Mouse (Mus musculus) lung, postnatal 10 days (tissue): ENCODE results near the gene Rgp1.

Experiments
- DNase-seq: peaks from one replicate; pipeline ENCODE4 v3.0.0; 2021

Rgp1 gene

DNA sequence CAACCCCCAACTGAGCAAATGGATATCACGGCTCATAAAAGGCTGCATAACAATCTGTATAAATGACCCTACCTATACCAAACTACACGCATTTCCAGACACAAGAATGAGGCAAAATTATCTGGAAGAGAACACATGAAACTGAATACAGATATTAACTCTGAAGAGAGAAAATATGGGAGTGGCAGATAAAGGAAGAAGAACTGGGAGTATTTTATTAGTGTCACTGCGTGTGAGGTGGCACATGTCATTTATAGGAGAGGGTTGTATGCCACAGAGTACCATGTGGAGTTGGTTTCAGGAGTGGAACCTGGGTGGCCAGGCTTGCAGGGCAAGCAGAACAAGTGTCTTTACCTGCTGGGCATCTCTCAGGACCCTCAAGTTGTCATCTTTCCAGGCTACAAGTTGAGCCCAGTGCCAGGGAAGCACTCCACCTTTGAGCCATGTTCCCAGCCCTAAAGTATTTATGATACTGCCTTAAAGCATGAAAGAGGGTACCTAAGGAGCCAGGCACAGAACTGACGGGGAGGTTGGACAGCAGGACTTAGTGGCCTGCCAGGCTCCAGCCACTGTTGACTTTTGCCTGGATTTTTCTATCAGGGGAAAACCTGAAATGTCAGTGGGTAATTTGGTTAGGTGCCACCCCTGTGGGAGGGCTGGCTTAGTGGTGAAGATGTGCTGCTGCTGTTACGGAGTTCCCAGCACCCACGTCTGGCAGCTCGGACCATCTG, 20.3 kb downstream of the Rgp1 start:
- DNase-seq: no peak

DNA sequence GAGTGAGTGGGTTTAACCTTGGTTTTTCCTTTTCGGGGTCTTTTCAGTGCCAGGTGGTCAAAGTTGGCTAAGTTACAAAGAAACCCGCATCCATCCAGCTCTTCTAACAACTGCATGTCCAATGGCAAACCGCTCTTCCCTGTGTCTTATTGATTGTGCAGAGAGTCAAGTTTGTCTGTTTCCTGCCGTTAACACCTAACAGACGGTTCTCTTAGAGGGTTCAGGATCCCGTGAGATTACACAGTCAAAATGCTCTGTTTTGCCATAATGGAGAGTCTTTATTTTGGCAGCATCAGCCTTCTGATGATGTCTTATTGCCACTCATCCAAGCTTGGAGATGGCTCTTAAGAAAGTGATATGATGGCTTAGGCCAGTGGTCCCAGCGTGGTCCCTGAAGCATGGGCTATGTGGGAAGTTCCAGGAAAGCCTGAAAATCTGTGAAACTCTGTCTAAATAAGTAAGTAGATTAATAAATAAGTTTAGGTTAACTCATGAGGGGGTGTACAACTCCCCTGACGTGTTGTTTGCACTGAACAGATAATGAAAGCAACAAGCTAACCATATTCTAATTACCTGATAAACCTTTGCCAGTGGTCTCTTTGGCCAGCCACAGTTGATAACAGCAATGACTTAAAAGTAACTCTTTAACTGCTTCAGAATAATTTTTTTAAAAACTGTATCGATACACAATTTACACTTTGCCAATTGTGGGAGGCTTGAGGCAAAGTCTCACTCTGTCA, 21.9 kb downstream of the Rgp1 start:
- DNase-seq: no peak

DNA sequence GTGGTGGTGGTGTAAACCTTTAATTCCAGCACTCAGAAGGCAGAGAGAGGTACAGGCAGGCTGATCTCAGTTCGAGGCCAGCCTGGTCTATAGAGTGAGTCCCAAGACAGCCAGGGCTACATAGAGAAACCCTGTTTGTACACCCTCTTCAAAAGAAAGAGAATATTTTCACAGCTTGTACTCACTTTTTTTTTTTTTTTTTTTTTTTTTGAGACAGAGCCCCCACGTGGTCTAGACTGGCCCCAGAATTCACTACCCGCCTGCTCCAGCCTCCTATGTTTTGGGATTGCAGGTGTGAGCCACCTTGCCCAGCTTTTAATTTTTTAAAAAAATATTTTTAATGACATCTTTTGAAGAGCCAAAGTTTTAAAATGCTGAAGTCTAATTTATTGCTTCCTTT, 25.6 kb downstream of the Rgp1 start:
- no peak for DNase-seq

DNA sequence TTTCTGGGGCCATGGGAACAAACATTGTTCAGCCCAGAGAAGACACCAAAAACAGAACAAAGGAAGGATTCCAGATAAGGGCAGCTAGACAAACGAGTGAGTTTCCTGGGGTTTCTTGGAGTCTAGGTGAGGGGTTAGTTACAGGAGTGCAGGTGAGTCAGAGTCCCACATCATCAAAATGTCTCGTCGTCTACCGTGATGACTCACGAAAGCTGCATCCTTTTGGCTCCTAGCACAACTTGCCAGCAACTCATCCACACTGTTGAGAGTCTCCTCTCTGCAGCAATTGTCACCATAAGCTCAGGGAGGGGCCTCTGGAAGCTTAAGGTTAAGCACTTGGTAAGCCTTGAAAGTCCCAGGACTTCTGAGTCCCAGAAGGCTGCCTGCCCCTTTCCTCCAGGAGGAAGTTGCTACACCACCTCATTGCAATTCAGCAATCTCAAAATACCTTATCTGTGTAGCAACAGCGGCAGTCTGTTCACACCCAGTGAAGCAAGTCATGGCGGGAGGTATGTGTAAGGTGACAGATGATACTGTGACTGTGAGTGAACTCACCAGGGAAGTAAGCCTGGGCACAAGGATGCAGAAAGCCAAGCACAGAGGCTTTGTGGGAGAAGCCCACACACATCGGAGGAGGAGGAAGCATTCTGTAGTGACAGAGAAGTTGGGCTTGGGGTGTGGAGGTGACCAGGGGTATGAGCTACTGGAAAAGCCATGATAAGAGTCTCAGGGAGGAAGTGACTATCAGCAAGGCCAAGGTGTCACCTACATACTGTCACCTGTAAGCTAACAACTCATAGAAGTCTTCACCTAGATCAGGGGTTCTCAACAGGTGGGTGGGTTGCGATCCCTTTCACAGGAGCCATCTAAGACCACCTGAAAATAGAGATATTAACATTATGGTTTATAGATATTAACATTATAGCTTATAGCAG, 26.5 kb downstream of the Rgp1 start:
- DNase-seq: no peak

DNA sequence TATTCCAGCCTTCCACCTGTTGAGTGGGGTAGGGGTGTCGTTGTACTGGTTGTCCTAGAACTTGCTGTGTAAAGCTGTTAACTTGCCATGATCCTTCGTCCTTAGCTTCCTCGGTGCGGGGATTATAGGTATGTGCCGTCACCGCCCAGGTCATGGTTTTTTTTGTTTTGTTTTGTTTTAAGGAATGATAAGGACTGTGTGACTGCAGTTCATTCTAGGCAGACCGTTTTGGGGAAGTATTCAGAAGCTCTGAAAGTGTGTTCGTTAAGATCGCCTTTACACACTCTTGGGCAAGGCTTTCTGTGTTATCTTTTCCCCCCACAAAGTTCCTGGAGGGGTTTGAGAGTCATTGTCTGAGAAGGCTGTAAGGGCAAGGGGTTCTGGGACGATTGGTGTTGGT, 34.0 kb downstream of the Rgp1 start:
- DNase-seq: no peak

DNA sequence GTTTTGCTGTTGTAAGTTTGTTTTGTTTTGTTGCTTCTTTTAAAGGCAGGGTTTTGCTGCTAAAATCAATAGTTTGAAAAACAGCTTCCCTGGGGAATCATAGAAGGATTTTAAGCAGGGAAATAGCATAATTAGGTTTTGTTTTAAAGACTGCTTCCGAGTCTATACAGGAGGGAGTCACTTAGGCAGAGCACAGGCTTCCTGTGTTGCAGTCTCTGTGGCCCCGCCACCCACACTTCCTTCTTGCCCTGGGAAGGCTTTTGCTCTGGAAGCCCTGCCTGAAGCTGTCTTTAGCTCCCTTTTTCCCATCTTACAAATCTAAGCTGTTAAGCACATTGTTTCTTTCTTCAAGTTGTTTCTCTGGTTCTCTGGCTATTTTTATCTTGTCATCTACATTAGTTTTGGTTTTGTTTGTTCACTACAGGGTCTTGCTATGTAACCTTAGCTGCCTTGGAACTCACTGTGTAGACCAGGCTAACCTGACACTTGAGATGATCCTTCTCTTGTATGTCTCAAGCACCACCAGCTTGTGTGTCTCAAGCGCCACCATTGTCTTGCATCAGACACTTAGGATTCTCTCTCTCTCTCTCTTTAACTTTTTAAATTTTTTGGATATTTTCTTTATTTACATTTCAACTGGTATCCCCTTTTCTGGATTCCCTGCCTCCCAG, 34.7 kb downstream of the Rgp1 start:
- peak; percentile 74 for DNase-seq

DNA sequence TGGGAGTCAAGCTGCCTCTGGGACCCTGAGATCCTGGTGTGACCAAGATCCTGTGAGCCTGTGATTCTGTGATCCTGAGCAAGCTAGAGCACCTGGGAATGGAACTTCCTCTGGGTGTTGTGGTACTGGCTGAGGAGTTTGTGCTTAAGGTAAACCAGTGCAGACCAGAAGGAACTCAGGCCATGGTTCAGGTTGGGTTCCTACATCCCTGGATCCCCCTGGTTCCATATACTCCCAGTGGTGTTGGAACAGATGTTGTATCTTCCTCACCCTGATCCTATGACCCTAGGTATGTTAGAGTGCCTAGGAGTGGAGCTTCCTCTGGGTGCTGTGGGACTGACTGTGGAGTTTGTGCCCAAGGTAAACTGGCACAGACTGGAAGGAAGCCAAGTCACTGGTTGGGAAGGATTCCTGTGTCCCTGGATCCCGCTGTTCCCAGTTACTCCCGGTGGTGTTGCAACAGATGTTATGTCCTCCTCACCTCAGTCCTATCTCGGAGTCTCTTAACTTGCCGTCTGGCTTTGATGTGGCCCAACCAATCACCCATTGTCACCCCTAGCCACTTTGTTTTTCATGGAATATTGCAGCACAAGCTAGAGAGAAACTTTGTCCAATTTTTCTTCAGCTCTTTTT, 41.7 kb downstream of the Rgp1 start:
- no peak for DNase-seq

DNA sequence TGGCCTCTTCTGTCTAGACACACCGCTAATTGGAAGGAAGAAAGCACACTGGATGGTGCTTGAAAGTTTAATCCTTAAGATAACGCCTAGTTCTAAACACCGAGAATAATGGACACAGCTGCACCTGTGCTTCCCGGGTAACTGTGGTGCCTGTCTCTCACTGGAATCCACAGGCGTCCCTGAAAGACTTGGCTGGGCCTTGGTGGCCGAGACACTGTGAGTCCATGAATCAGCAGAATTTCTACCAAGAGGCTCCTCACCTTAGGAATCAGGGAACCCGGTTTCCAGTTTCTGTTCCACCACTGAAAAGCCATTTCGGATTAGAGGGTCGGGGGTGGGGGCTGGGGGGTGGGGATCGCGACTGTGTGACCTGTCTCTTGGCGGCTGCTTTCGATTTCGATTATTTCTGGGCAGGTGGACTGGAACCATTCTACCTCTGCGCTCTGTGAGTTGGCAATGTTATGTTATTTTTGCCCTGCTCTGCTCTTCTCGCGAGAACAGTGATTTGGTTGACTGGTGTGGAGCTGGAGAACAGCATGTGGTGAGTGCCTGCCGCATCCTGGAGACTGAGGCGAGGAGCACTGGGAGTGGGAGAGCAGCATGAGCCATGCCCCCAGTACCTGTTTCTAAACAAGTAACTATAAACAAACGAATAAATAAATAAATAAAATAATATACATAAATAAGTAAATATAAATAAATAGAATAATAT, 50.7 kb downstream of the Rgp1 start:
- no peak for DNase-seq

DNA sequence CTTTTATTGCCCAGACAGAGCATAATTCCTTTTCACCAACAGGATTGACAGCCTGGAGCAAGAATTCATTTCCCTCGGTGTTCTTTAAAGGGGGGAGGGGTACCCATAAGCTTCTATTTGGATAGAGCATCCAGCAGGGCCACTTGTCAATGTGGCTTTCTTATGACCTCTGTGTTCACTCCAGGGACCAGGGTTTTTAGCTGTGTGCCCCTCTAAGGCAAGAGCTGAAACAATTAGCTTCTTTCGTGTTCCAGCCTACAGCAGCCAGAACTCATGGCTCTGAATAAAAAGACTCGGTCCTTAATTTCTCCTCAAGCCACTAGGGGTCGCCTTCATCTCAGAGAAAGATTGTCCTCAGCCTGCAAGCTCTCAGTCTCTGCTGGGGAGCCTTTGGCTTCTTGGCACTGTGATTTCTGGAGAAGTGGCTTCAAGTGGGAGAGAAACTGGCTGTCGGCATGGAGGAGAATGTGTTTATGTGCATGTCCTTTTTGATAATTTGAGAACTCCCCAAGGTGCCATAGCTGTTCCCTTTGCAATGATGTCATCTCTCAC, 51.6 kb downstream of the Rgp1 start:
- peak; percentile 92 for DNase-seq

DNA sequence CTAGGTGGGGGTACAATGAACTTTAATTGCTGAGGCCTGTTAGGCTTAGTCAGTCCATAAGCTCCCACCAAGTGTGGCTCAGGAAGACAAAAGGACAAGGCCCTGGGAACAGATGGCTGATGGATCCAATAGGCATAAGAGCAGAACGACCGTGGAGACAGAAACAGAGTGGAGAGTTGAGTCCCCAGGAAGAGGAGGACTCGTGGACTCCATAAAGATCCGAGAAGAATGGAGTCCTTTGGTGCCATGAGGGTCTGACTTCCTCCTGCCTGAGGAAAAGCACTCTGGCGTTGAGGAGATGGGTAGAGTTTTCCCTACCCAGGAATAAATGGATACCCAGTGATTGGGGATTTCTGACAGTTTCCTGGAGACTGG, 52.1 kb downstream of the Rgp1 start:
- DNase-seq: no peak

DNA sequence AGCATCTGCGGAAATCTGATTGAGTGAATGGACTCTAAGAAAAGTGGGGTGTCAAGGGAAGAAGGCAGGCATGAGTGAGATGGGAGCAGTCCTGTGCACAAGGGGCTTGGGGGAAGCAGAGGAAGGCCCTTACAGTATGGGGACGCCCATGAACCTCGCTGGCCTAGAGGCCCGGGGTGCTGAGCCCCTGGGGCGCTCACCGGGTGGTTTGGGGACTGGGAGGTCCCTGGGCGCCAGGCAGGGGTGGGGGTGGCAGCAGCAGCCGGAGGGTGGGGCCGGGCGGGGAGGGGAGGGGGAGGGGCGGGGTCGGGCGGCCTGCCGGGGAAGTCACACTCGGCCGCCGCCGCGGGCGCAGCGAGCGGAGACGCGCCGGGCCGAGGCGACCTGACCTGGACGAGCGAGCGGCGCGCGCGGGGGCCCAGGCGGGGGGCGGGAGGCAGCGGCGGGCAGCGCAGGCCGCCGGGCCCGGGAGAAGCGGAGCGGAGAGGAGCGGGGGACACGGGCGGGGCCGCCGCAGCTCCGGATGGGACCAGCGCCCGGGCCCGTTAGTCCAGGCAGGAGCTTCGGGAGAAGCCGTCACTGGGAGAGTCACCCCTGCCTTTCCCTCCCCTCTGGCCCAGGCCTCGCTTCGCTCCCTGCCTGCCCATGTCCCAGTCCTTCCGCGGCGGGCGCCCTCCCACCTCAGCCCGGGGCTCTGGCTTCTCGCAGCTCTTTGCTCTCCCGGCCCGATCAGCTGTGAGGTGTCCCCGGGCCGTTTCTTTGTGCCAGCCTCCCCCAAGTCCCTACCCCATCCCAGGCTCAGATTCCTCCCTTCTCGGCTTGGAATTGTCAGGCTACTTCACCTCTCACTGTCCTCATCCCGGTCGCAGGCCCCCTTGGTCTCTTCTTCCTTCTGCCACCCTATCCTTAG, 52.8 kb downstream of the Rgp1 start, which contains the start of gene Npr2:
Gene Npr2, plus strand, starts transcription at position 890 of the 910 bp plus-strand sequence.
- peak; percentile 72 for DNase-seq

DNA sequence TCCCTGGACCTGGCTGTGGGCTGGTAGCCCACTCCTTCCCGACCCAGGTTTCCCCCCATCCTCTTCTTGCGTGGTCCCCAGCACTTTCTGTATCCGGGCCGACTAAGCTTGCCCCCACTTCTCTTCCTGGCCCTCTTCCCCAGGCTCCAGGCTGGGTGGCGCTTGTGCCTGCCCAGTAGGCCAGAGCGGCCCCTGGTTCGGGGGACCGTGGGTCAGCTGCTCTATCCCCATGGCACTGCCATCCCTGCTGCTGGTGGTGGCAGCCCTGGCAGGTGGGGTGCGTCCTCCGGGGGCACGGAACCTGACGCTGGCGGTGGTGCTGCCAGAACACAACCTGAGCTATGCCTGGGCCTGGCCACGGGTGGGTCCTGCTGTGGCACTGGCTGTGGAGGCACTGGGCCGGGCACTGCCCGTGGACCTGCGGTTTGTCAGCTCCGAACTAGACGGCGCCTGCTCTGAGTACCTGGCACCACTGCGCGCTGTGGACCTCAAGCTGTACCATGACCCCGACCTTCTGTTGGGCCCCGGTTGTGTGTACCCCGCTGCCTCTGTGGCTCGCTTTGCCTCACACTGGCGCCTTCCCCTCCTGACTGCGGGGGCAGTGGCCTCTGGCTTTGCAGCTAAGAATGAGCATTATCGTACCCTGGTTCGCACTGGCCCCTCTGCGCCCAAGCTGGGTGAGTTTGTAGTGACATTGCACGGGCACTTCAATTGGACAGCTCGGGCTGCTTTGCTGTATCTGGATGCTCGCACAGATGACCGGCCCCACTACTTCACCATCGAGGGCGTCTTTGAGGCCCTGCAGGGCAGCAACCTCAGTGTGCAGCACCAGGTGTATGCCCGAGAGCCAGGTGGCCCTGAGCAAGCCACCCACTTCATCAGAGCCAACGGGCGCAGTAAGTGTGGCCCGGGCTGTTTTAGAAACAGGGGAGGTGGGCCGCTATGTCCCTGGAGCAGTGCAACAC, 53.7 kb downstream of the Rgp1 start:
- DNase-seq: peak; percentile 36

DNA sequence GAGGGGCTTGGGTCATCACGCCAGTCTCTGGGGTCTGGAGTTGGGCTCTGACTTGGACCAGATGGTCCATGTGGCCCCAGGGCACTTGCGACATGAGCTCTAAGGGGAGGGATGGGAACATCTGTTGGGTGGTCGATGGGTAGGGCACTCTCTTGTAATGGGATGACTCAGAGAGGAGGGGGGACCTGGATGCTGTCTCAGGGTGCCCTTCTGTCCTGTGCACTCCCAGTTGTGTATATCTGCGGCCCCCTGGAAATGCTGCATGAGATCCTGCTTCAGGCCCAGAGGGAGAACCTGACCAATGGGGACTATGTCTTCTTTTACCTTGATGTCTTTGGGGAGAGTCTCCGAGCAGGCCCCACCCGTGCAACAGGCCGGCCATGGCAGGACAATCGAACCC, 54.8 kb downstream of the Rgp1 start:
- DNase-seq: no peak

DNA sequence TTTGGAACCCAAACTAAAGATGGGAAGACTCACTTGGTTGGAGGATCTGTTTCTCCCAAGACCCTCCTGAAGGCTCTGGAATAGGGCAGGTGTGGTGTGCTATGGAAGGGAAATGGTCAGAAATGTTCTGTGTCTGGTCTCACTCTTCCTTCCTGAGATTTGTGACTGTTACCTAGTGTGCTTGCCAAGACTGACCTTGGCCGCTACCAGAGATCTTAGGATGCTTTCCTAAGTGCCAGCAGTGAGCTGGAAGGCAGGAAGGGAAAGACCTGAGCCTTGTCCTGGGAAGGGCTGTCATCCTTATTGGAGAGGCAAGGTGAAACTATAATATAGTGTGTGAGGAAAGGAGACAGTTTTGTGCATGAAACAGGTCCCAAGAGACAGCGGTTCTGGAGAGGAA, 55.2 kb downstream of the Rgp1 start:
- no peak for DNase-seq

DNA sequence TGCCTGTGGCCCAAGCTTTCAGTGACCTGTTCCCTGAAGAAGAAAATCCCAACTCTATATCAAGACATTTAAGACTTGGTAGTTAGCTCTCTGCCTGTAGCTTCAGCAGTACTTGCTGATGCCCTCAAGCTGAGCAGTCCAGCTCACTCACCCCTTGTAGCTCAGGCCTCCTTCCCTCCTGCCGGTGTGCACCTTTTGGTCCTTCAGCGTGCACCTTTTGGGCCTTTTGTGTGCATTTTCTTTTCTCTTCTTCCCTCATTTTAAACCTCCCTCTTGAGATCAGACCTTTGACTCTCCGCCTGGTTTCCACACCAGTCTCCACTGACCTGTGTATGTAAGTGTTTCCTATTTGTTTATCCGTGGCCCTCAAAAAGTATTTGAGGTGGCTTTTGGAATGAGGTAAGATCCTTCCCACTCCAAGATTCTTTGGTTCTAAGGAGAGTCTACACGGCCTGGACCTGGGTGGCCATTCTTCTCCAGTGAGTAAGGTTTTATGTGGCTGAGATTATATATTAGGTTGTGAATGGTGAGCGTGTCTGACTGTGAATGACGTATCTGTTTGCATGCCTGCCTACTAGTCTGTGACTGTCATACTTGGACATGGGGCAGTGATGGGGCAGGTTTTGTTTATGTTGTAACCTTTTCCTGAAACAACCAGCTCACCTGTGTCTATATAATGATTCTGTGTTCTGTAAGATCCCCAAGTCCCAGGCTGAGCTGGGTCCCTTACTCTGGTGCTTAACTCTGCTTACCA, 56.3 kb downstream of the Rgp1 start:
- no peak for DNase-seq

DNA sequence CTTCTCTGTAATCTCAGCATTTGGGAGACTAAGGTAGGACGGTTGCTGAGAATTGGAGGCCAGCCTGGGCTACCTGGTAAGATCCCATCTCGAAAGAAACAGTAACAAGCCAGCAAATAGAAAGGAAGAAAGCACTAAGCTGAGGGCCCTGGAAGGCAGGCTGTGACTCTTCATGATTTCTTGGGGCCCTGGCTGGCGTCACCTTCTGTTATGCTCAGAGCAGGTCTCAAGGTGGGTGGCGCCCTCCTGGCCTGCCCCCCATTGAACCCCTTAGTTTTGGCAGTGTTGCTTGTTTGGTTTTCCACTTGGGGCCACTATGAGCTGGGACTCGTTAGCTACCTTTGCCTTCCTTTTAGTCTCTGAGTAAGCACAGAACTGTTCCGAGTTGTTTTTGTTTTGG, 58.2 kb downstream of the Rgp1 start:
- DNase-seq: no peak
